Mouse (Mus musculus) heart, adult 18-20 months (tissue): ENCODE results near the gene Hand2. TPM values are rescaled to one million over a fixed set of nuclear protein-coding genes. Genes with fewer than 3 reads are reported as not detected.

Source experiments
- DNase-seq, 2 experiments: peaks; one replicate each; pipeline ENCODE4 v3.0.0; 2021 to 2022; ENCODE audit warnings: mixed read lengths in 1 of 2
- total RNA-seq, 2 experiments: library from RNA; stranded (reverse); gene quantifications; 2 replicates each; pipeline ENCODE4 v1.2.3; 2021

The Hand2 gene
- total RNA-seq, 2 experiments from 2014 or later = 76.2 to 83.1 TPM

DNA sequence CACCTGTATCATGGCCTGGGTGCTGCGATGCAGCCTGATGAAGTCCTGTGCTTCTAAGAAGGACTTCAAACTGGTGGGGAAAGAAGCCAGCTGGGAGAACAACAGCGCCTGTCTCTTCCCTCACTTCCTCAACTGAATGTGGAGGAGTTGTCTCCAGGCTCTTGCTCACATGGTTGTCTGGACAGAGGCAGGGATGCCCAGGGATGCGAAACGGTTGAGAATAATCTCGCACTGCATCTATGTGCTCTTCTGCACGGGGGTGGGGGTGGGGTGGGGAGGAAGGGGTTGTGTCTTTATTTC lies 20.7 kb downstream of the Hand2 start:
- peak in 1 of 2 experiments; percentile 33 for DNase-seq

- no peak for DNase-seq
Measured at GRCm38 (mm10) chr8:57342386-57343090, 21.8 kb downstream of the Hand2 start.

GRCm38 (mm10) chr8:57343731-57344315 lies 23.0 kb downstream of the Hand2 start:
- DNase-seq = no peak

GRCm38 (mm10) chr8:57344956-57345870 lies 24.4 kb downstream of the Hand2 start:
- DNase-seq = peak in 1 of 2 experiments; percentile 27

- DNase-seq = no peak
Measured at GRCm38 (mm10) chr8:57346371-57346770, 25.6 kb downstream of the Hand2 start.

DNA sequence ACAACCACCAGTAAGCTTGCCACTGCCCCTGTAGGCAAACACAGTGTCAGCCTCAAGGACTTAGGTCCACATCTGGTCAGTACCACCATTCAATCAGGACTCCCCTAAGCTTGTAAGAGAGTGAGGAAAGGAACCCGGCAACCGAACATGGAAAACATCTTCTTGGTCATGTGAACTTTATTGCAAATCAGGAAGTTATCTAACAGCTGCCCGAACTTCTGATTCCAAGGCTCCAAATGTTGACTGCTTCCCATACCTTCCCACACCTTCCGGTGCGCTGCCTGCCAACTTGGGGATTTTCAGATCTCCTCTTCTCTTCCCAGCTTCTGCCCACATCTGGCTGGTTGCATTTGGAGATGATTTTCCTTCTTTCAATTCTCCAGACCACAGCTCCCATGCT lies 26.4 kb downstream of the Hand2 start:
- no peak for DNase-seq

DNA sequence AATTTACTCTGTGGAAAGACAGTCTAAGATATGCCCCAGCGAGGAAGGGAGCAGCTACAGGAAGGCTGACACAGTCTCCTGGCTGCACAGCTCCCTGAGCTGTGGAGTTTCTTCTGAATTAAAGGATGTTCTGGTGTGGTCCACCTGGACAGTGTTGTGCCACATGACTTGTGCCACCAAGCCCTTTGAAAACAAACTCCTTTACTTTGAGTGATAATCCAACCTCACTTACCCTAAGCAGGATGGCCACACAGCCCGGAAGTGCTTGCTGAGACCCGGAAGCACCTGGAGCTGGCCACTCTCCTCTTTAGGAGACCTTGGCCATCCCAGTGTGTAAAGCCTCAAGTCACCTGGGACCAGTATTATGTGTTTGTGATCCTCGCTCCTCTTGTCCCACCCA lies 27.5 kb downstream of the Hand2 start:
- no peak for DNase-seq

DNA sequence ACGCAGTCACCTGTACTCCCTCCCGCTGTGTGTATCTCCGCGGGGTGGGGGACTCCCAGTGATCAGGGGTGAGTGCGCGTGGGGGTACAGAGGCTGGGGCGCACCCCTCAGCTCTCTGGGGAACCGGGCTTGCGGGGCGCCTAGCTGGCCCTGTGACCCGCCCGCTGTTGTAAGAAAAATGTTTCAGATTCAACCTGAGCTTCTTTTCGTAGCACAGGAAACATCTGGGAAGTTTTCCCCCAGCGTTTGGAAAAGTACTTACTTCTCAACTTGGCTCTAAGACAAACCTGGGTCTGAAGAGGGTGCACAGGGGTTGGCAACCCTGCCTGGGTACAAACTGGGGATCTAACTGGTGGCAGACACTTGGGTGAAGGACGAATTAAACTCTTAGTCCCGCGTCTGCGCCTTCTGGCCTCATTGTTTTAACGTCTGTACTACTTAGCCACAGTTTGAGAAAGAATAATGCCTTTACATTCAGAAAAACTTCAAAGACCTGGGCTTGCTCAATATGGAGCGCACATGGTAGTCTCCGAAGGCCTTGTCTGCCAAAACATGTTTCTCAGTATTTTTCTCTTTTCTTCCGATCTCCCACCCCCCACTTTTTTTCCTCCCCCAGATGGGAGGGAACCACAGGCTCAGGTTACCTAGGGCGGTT lies 28.2 kb downstream of the Hand2 start:
- DNase-seq = peak in 1 of 2 experiments; percentile 25

DNA sequence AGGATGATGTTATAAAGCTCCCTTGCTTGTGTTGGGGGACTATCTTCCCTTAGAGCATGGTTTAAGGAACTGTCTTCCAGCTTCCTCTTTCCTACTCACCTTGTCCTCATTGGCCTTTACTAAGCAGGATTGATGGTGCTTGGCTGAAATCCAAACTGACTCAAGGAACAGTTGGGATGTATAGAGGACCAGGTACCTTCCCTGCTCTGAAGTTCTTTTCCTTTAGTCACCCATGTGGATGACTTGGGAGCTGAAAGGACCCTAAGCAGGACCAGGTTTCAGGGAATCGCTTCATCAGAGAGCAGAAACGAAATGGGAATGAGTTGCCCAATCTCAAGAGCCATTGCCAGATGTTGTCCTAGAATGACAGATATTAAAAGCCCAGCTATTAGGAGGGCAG lies 31.1 kb downstream of the Hand2 start:
- no peak for DNase-seq

GRCm38 (mm10) chr8:57353346-57354305 lies 32.8 kb downstream of the Hand2 start:
- peak; percentile 71 to 75 for DNase-seq

DNA sequence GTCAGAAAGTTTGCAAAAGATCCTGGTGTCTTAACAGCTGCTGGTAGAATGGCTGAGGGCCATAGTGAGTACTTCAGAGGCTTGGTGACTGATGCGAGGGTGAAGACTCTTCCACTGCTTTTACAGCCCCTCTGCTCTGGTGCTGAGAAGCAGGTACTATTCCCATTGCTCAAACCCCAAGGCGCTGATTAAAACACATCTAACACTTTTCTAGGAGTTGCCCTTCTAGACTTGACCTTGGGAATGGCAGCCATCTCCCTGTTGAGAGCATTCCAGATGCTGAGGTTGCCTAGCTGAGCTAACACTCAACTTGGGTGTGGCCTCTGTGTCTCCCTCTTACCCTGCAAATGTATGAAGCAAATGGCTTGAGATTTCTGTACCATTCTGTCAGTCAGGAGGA lies 34.1 kb downstream of the Hand2 start:
- peak in 1 of 2 experiments; percentile 52 for DNase-seq

DNA sequence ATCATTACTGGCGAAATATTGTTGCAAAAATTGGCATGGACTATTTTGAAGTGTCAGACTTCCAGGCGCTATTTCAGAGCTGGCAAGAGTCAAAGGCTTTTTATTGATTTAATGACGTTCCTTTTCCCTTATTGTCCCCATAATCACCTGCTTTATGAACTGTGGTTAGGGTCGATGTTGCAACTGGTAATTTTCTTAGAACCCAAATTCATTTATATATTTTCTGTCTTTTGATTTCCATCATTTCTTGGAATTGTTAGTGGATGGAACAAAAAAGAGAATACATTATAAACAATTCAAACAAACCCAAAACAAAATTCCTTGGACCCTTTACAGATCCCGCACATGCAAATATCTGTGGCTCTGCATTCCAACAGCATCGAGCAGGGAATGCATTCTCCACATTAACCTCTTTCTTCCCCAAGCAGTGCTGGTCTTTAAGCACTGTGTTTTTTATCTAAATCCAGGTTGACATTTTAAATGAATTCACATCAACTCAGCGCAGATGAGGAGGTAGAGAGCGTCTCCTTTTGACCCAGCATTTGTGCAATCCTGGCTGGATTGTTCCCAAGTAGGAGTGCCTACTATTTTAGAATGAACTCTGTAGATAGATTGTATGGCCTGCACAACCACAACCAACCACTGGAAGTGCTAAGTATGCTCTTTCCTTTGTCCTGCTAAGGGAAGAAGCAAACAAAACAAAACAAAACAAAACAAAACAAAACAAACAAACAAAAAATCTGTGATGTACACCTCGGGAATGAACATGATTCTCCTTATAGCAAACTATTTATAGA lies 35.9 kb downstream of the Hand2 start:
- peak; percentile 65 to 67 for DNase-seq

DNA sequence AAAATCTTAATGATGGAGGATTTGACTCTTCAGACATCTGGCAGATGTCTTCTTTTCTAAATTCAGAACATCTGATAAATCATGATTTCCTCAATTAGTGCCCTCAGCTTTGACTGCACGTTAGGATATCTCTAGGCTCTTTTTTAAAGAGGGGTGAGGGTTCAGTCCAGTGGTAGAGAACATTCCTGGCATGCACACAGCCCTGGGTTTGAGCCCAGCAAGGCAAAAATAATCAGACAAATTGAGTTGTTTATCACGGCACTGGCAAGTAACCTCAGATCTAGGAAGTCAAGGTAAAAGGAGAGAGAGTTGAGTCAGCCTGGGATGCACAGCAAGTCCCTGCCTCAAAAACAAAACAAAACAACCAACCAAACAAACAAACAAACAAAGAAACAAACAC lies 39.7 kb downstream of the Hand2 start:
- DNase-seq = peak; percentile 74 to 77

DNA sequence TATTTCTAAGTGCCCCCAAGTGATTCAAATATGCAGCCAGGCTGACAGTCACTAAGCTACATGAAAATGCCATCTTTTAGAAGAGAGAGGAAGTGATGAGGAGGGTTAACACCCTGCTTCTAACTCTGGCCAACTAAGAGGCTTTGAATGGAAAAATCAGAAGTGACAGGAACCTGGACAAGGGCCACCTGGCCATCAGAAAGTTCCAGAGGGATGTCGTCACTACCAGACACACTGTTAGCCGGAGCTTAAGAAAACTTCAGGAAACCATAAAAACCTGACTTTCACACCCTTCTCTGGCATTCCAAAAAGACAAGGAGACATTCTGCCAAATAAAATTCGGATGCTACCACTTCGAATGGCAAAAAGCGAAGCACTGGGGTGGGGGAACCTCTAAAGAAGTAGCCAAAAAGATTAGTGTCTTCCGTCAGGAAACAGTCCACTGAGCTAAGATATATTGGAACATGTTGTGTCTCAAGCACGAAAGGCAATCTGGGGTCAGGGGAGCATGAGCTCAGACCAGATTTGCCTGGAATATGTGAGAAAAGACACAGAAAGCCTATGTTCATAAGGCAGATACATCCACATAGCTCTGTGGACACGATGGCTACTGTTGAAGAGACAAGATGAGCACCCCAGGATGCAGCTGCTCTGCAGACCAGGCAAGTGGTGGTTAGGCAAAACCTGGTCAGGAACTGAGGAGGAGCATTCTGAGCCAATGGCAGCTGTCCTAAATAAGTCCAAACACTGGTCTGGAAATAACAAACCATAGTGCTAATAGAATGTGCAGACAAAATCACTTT lies 40.4 kb downstream of the Hand2 start:
- peak; percentile 85 to 87 for DNase-seq

GRCm38 (mm10) chr8:57362881-57363280 lies 42.1 kb downstream of the Hand2 start:
- DNase-seq = peak; percentile 55 to 63

- no peak for DNase-seq
Measured at GRCm38 (mm10) chr8:57374044-57374443, 53.3 kb downstream of the Hand2 start.
